Mouse (Mus musculus) liver, adult 2 months (tissue): ENCODE measurements around the gene Zfp811. TPM values are rescaled to one million over a fixed set of nuclear protein-coding genes. Genes with fewer than 3 reads are reported as not detected.

Experiments used
- DNase-seq: peaks from one replicate; pipeline ENCODE4 v3.0.0-alpha.2; 2011; ENCODE audit warnings: low read depth, low spot score; ENCODE audit errors: extremely low read depth
- H3K27ac ChIP-seq: fragments of 200-500 bp; replicated peaks from 2 replicates; pipeline ENCODE4 v1.5.1; 2012; ENCODE audit warnings: low read depth, mild to moderate bottlenecking, control low read depth, inconsistent platforms, low read length; ENCODE audit not compliant: insufficient read depth
- H3K27me3 ChIP-seq: fragments of 200-500 bp; 2 replicates; pipeline ENCODE4 v1.6.1; 2012; ENCODE audit warnings: mild to moderate bottlenecking, moderate library complexity, low read length, inconsistent platforms; ENCODE audit not compliant: control insufficient read depth, insufficient read depth
- H3K36me3 ChIP-seq: fragments of 200-500 bp; 2 replicates; pipeline ENCODE4 v1.6.1; 2012; ENCODE audit warnings: low read length, inconsistent platforms; ENCODE audit not compliant: control insufficient read depth, insufficient read depth
- H3K4me1 ChIP-seq: fragments of 200-500 bp; 2 replicates; pipeline ENCODE4 v1.6.1; 2011; ENCODE audit warnings: low read length; ENCODE audit not compliant: control insufficient read depth, insufficient read depth
- H3K4me3 ChIP-seq: fragments of 200-500 bp; 2 replicates; pipeline ENCODE4 v1.5.1; 2011; ENCODE audit warnings: low read depth, mild to moderate bottlenecking, control low read depth, low read length, moderate library complexity; ENCODE audit not compliant: insufficient read depth
- H3K79me2 ChIP-seq: fragments of 200-500 bp; 2 replicates; pipeline ENCODE4 v1.6.1; 2012; ENCODE audit warnings: inconsistent platforms, mild to moderate bottlenecking, low read length, moderate library complexity; ENCODE audit not compliant: control insufficient read depth, insufficient read depth
- H3K9ac ChIP-seq: fragments of 200-500 bp; 2 replicates; pipeline ENCODE4 v1.6.1; 2012; ENCODE audit warnings: low read depth, mild to moderate bottlenecking, control low read depth, inconsistent platforms, low read length
- CTCF ChIP-seq: fragments of 200-500 bp; IDR thresholded peaks from 2 replicates; pipeline ENCODE4 v1.5.1; 2011; ENCODE audit warnings: low read depth, low read length, control low read depth
- POLR2A ChIP-seq: fragments of 200-500 bp; IDR thresholded peaks from 2 replicates; pipeline ENCODE4 v1.6.1; 2011; ENCODE audit warnings: low read length, control low read depth; ENCODE audit not compliant: insufficient read depth; ENCODE audit errors: extremely low read depth
- WGBS: fragments of 180-500 bp; shearing (Covaris S2); methylation state at CpG from one replicate; pipeline ENCODE4 v1.1.7; 2018; 5-methylcytosine and 5-hydroxymethylcytosine counted together
- polyA plus RNA-seq: library from polyadenylated mRNA; depleted of rRNA; stranded (reverse); fragments of >200 nt; gene quantifications from 2 replicates; pipeline ENCODE4 v1.2.3, GENCODE M21; 2012
- total RNA-seq: library from RNA; depleted of rRNA; stranded (reverse); fragments of >200 nt; gene quantifications from 2 replicates; pipeline ENCODE4 v1.2.3, GENCODE M21; 2014

Zfp811 gene
- total and polyA plus RNA-seq, 2 experiments: 0.09 TPM; not detected in 1

DNA sequence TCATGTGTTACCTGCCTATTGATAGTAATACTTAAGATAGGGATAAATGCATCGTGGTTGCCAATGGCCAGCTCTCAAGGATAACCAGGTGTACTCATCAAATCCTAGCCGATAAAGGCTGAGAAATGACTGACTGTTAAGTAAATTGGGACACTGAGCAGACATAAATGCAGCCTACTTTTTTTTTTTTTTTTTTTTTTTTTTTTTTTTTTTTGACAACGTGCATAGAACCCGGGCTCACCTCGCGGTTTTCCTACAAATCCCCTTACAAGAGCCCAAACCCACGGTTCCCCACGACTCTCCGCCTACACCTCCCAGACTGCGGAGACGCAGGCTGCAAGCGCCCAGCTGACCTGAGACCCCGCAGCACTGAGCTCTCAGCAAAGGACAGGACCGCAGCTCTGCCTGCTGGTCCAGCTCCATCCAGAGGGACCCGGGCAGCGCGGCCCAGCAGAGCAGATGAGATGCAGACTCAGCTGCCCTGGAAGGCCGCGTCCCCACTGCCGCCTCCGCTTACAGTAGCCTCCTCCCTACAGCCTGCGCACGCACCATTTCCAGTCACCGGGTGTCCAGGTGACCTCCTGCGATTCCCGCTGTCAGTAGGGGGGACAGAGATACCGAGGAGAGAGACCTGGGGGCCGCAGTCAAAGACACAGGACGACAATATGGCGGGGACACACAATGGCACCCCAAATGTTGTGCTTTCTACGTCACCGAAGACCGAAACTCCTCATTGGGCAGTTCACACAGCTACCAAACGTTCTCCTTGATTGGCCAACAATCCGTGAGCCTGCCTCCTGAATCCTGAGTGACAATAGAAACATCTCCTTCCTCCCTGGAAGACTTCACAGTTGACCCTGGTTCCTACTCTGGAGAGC lies 20.0 kb upstream of the Zfp811 start, which contains the start of gene Zfp799:
Zfp799 (minus strand) TSS at position 722 of the 878 bp plus-strand sequence.
- peak; percentile 82 for DNase-seq
- Histone ChIP-seq H3K36me3 (peaks cover 4% of the 10 kb centered on the region; the same call in 1 of the 2 replicates), H3K27me3 (no peaks in the 10 kb centered on the region), H3K79me2 (peaks cover 11% of the 10 kb centered on the region), H3K4me3 (peak within 1 kb of the TSS; percentile 83), H3K4me1 (peaks cover 2% of the 10 kb centered on the region), H3K27ac (peak within 1 kb of the TSS; percentile 20), H3K9ac (peak within 1 kb of the TSS; percentile 81)
- TF ChIP-seq POLR2A: 0 out of 2 replicates have a peak, but pooled peaks have one; percentile 17
- no peak for TF ChIP-seq CTCF
- under 1% methylated on average over 35 of the region's 35 CpGs for WGBS

DNA sequence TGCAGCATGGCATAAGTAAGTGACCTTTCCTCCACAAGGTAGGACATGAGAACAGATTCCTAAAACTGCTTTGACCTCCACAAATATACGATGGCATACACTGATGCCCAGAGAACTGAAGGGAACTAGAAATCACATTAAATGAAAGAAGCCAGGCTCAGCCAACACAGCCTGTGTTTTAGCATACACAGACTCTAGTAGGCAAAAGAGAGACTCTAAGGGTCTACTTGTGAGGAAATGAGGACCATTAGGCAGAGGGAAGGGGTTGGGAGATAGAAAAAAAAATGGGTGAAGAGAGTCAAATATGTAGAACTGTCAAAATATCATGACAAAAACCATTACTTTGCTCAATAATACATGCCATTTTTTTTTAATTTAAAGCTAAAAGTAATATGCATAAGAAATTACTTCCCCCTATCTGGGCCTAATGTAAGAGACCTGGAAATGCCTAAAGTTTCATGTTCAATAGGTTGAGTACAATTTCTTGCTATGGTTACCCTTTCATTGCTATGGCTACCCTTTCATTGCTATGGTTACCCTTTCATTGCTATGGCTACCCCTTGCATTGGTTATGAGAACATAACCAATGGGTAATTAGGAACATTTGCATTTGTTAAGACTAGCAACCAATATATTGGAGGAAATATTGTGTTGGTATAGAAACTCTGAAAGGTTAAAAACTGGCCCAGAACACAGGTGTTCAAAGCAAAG lies 6.5 kb upstream of the Zfp811 start:
- TF ChIP-seq POLR2A (no peak), CTCF (no peak)
- H3K27ac ChIP-seq: no peak overlapping the region
- DNase-seq: no peak
- no peaks in the 10 kb centered on the region for H3K79me2 ChIP-seq
- H3K9ac ChIP-seq: no peak overlapping the region
- 96% methylated on average over 1 of the region's 1 CpGs for WGBS
- no peaks in the 10 kb centered on the region for H3K4me1 ChIP-seq
- no peak overlapping the region for H3K4me3 ChIP-seq
- peaks cover 26% of the 10 kb centered on the region for H3K36me3 ChIP-seq
- H3K27me3 ChIP-seq: no peaks in the 10 kb centered on the region

DNA sequence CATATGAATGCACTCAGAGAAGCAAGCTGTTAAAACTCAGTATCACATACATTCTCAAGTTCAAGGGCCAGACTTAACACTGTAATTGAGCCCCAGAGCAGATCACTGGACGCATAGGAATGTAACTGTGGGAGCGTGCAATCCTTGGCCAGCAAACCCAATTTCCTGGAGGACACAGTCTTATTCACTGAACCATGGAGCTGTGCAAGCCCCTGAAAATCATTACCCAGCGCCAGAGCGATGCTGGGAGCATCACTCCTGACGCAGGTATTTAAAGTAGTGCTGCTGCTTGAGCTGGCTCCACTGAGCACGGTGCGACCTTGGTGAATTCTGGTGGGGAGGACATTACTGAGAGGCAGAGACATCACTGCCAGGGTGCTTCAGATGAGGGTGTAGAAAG lies 4.4 kb upstream of the Zfp811 start:
- peaks cover 8% of the 10 kb centered on the region for H3K36me3 ChIP-seq
- H3K4me3 ChIP-seq: no peak overlapping the region
- no peaks in the 10 kb centered on the region for H3K4me1 ChIP-seq
- no peaks in the 10 kb centered on the region for H3K79me2 ChIP-seq
- no peak for DNase-seq
- H3K9ac ChIP-seq: no peak overlapping the region
- no peak for TF ChIP-seq CTCF
- no peak for TF ChIP-seq POLR2A
- no peak overlapping the region for H3K27ac ChIP-seq
- WGBS: 90% methylated on average over 7 of the region's 7 CpGs
- peaks cover 7% of the 10 kb centered on the region; the same call in 1 of the 2 replicates for H3K27me3 ChIP-seq

DNA sequence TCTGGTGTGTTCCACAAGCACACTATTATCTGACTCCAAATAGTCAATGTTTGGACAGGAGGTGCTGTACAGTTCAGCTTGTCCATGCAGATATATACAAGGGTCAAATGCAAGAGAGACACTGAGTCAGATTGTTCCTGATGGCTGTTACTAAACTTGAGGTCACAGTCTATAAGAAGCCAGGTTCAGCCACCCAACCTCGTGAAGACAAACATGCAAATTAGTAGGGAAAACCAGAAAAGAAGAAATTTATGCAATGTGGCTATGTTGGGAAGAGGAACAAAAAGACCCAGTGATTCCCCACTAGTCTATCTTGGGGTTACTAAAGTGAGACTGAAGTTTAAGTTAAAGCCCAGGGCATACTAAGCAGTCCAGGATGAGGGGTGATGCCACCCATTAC lies 917 bp upstream of the Zfp811 start:
- TF ChIP-seq CTCF (no peak), POLR2A (no peak)
- Histone ChIP-seq H3K79me2 (no peaks in the 10 kb centered on the region), H3K4me1 (no peaks in the 10 kb centered on the region), H3K27me3 (peaks cover 7% of the 10 kb centered on the region; the same call in 1 of the 2 replicates), H3K27ac (no peak overlapping the region), H3K9ac (no peak overlapping the region), H3K36me3 (no peaks in the 10 kb centered on the region), H3K4me3 (no peak overlapping the region)
- DNase-seq: no peak
- WGBS: 43% methylated on average over 1 of the region's 1 CpGs

DNA sequence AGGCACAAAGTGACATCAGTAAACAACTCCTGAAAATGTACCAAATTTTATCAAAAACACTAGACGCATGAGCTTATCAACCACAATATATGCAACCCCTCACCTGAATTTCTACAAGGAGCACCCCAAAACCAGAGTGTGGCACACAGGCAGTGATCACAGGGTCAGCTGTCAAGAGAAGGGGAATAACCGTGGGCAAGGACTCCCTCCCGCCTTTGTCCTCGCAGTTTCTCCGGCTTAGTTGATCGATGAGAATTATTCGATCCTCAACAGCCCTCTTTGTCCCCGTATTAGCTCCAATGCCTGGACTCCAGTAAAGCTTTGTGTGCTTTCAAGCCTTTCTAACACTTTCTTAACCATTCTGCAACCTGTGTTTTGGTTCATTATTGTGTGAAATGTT lies 810 bp downstream of the Zfp811 start:
- Histone ChIP-seq H3K27me3 (peaks cover 7% of the 10 kb centered on the region; the same call in 1 of the 2 replicates), H3K9ac (no peak overlapping the region), H3K79me2 (no peaks in the 10 kb centered on the region), H3K27ac (no peak overlapping the region), H3K4me1 (no peaks in the 10 kb centered on the region), H3K36me3 (no peaks in the 10 kb centered on the region), H3K4me3 (no peak overlapping the region)
- WGBS: 8% methylated on average over 8 of the region's 8 CpGs
- TF ChIP-seq CTCF (no peak), POLR2A (no peak)
- DNase-seq: no peak

DNA sequence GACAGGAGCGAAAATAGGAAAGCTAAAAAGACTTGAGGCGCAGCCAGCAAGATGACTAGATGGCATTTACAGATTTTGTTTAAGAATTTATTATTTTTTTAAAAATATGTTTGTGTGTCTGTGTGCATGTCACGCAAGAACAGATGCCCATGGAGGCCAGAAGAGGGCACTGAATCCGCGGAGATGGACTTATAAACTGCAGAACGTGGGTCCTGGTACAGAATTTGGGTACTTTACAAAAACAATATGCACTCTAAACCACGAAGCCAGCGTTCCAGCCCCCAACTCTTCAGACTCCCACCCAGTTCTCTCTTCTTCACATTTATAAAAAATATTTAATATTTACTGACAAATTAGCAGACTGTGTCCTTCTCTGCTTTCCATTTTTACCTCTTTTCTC lies 20.5 kb downstream of the Zfp811 start:
- H3K9ac ChIP-seq: no peak overlapping the region
- no peaks in the 10 kb centered on the region for H3K27me3 ChIP-seq
- no peak overlapping the region for H3K27ac ChIP-seq
- DNase-seq: no peak
- no peak for TF ChIP-seq CTCF
- no peak for TF ChIP-seq POLR2A
- H3K79me2 ChIP-seq: peaks cover 15% of the 10 kb centered on the region; the same call in 1 of the 2 replicates
- WGBS: 84% methylated on average over 8 of the region's 8 CpGs
- peaks cover 18% of the 10 kb centered on the region for H3K36me3 ChIP-seq
- H3K4me1 ChIP-seq: peaks cover 12% of the 10 kb centered on the region
- H3K4me3 ChIP-seq: no peak overlapping the region
